Mouse (Mus musculus): Measurements from ENCODE around the gene Ubr2.
A peak's percentile ranks its signal among the peaks of the same experiment; 100 is the strongest.

Gene Ubr2

GRCm38 (mm10) chr17:47009898-47010721 is at the start of gene Ubr2:
Gene Ubr2, minus strand, starts transcription at chr17:47010556.
- DNase-seq (ENCODE audit: low read depth, low spot score), result peak; percentile 88

- peak; percentile 9 for DNase-seq (ENCODE audit: low read depth, low spot score)
These were observed 49.5 kb upstream of the Ubr2 start for GRCm38 (mm10) chr17:47059836-47060360.

GRCm38 (mm10) chr17:47057966-47058365 is 47.6 kb upstream of the Ubr2 start:
- DNase-seq (ENCODE audit: low read depth, low spot score), result no peak

- no peak for DNase-seq (ENCODE audit: low read depth, low spot score)
These were observed 46.1 kb upstream of the Ubr2 start for GRCm38 (mm10) chr17:47056476-47056875.

- DNase-seq (ENCODE audit: low read depth, low spot score), result no peak
These were observed 44.8 kb upstream of the Ubr2 start for GRCm38 (mm10) chr17:47055121-47055520.

GRCm38 (mm10) chr17:47054613-47055012 is 44.3 kb upstream of the Ubr2 start:
- DNase-seq (ENCODE audit: low read depth, low spot score), result no peak

- no peak for DNase-seq (ENCODE audit: low read depth, low spot score)
These were observed 40.3 kb upstream of the Ubr2 start for GRCm38 (mm10) chr17:47050678-47051077.

GRCm38 (mm10) chr17:47042866-47043265 is 32.5 kb upstream of the Ubr2 start:
- DNase-seq (ENCODE audit: low read depth, low spot score), result no peak

GRCm38 (mm10) chr17:47038844-47039803 is 28.8 kb upstream of the Ubr2 start:
- peak; percentile 64 for DNase-seq (ENCODE audit: low read depth, low spot score)

GRCm38 (mm10) chr17:47034536-47034935 is 24.2 kb upstream of the Ubr2 start:
- DNase-seq (ENCODE audit: low read depth, low spot score), result no peak

- DNase-seq (ENCODE audit: low read depth, low spot score), result no peak
These were observed 23.3 kb upstream of the Ubr2 start for GRCm38 (mm10) chr17:47033643-47034042.

GRCm38 (mm10) chr17:47024805-47025204 is 14.4 kb upstream of the Ubr2 start:
- no peak for DNase-seq (ENCODE audit: low read depth, low spot score)

GRCm38 (mm10) chr17:47023369-47023768 is 13.0 kb upstream of the Ubr2 start:
- DNase-seq (ENCODE audit: low read depth, low spot score), result no peak

GRCm38 (mm10) chr17:47012896-47013295 is 2.5 kb upstream of the Ubr2 start:
- no peak for DNase-seq (ENCODE audit: low read depth, low spot score)

GRCm38 (mm10) chr17:47011661-47012043 is 1.3 kb upstream of the Ubr2 start:
- DNase-seq (ENCODE audit: low read depth, low spot score), result no peak

- peak; percentile 59 for DNase-seq (ENCODE audit: low read depth, low spot score)
These were observed 635 bp upstream of the Ubr2 start for GRCm38 (mm10) chr17:47010722-47011660.

- DNase-seq (ENCODE audit: low read depth, low spot score), result no peak
These were observed 834 bp downstream of the Ubr2 start for GRCm38 (mm10) chr17:47009546-47009897.

GRCm38 (mm10) chr17:47009016-47009415 is 1.3 kb downstream of the Ubr2 start:
- no peak for DNase-seq (ENCODE audit: low read depth, low spot score)

GRCm38 (mm10) chr17:47008506-47008905 is 1.9 kb downstream of the Ubr2 start:
- DNase-seq (ENCODE audit: low read depth, low spot score), result no peak

GRCm38 (mm10) chr17:47006741-47007140 is 3.6 kb downstream of the Ubr2 start:
- DNase-seq (ENCODE audit: low read depth, low spot score), result no peak

GRCm38 (mm10) chr17:47005741-47006405 is 4.5 kb downstream of the Ubr2 start:
- no peak for DNase-seq (ENCODE audit: low read depth, low spot score)

Data from embryo, embryonic 11.5 days (tissue).